Mouse (Mus musculus) midbrain, postnatal 0 days (tissue): ENCODE data around the gene 1700001J03Rik. TPM values are rescaled to one million over a fixed set of nuclear protein-coding genes. Genes with fewer than 3 reads are reported as not detected.

Experiments used
- ATAC-seq: fragments of 200-750 bp; cut with Nextera tagmentation; 2 replicates; pipeline ENCODE4 v1.8.0; 2017; ENCODE audit warnings: moderate number of reproducible peaks, mild to moderate bottlenecking, moderate TSS enrichment, moderate library complexity; ENCODE audit not compliant: low FRiP score
- DNase-seq: peaks from one replicate; pipeline ENCODE4 v3.0.0-alpha.2; 2015; ENCODE audit warnings: low spot score
- H3K27ac ChIP-seq: fragments of 300-500 bp; sonication (generic); 2 replicates; pipeline ENCODE4 v1.5.1; 2014; ENCODE audit warnings: low read depth, mild to moderate bottlenecking, low read length, mixed read lengths
- H3K27me3 ChIP-seq: fragments of 300-500 bp; sonication (generic); 2 replicates; pipeline ENCODE4 v1.6.1; 2014; ENCODE audit warnings: low read length, control low read depth, mixed read lengths; ENCODE audit not compliant: insufficient read depth
- H3K36me3 ChIP-seq: fragments of 300-500 bp; sonication (generic); 2 replicates; pipeline ENCODE4 v1.6.1; 2014; ENCODE audit warnings: low read length, control low read depth, mixed read lengths; ENCODE audit not compliant: insufficient read depth
- H3K4me1 ChIP-seq: fragments of 300-500 bp; sonication (generic); 2 replicates; pipeline ENCODE4 v1.6.1; 2014; ENCODE audit warnings: mild to moderate bottlenecking, control low read depth, antibody characterized with exemption, low read length, mixed read lengths; ENCODE audit not compliant: insufficient read depth
- H3K4me2 ChIP-seq: fragments of 300-500 bp; sonication (generic); 2 replicates; pipeline ENCODE4 v1.6.1; 2014; ENCODE audit warnings: low read depth, mild to moderate bottlenecking, low read length, mixed read lengths; ENCODE audit not compliant: poor library complexity, severe bottlenecking
- H3K4me3 ChIP-seq: fragments of 300-500 bp; sonication (generic); 2 replicates; pipeline ENCODE4 v1.5.1; 2014; ENCODE audit warnings: low read depth, mild to moderate bottlenecking, low read length, moderate library complexity
- H3K9ac ChIP-seq: fragments of 300-500 bp; sonication (generic); replicated peaks from 2 replicates; pipeline ENCODE4 v1.6.1; 2014; ENCODE audit warnings: mild to moderate bottlenecking, low read length, moderate library complexity, mixed read lengths; ENCODE audit not compliant: poor library complexity, severe bottlenecking
- H3K9me3 ChIP-seq: fragments of 300-500 bp; sonication (generic); 2 replicates; pipeline ENCODE4 v1.6.1; 2016; ENCODE audit warnings: low read length, control low read depth
- CTCF ChIP-seq: IDR thresholded peaks from 2 replicates; pipeline ENCODE4 v1.5.1; 2016; ENCODE audit warnings: antibody characterized with exemption, mild to moderate bottlenecking
- WGBS: fragments of 180-500 bp; shearing (Covaris S2); extraction: QIAGEN DNeasy Blood & Tissue Kit; methylation state at CpG from one replicate; pipeline ENCODE4 v1.1.7; 2014; 5-methylcytosine and 5-hydroxymethylcytosine counted together
- polyA plus RNA-seq: library from polyadenylated mRNA; unstranded; fragments of >200 nt; fragmentation: Nextera tagmentation; extraction: Ambion mirVana; gene quantifications from 2 replicates; pipeline ENCODE4 v1.2.1, GENCODE M21; 2015
- total RNA-seq: library from RNA; depleted of rRNA; stranded (reverse); fragments of >200 nt; gene quantifications from 2 replicates; pipeline ENCODE4 v1.2.3, GENCODE M21; 2014

1700001J03Rik gene
- total and polyA plus RNA-seq, 2 experiments from 2014 or later: 0.27 TPM; not detected in 1

DNA sequence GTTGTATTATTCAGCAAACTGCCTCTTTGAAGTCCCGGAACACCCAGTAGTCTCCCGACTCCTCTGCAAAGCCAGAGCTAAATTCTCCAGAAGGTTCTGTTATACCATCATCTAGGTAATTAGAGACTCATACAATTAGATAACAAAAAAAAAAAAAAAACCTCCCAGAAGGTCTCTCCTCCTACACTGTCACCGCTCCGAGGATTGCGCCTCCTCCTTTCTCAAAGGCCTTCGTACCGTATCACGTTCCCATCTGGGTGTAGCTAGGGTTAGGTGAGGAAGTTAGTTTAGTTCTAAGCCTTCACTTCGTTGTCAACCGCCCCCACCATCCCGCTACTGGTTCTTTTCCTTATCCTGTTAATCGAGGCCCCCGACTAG, 35.4 kb upstream of the 1700001J03Rik start:
- DNase-seq (no peak), ATAC-seq (peak; percentile 41)
- peak overlapping the region; percentile 70 for H3K4me3 ChIP-seq
- peaks cover 3% of the 10 kb centered on the region for H3K4me1 ChIP-seq
- H3K9me3 ChIP-seq: no peaks in the 10 kb centered on the region
- peak overlapping the region; percentile 54 for H3K9ac ChIP-seq
- TF ChIP-seq CTCF: no peak
- WGBS: 7% methylated on average over 13 of the region's 13 CpGs
- no peaks in the 10 kb centered on the region for H3K27me3 ChIP-seq
- H3K4me2 ChIP-seq: peak overlapping the region; percentile 66
- H3K36me3 ChIP-seq: peaks cover 13% of the 10 kb centered on the region
- H3K27ac ChIP-seq: peak overlapping the region; percentile 59; the same call in 1 of the 2 replicates

DNA sequence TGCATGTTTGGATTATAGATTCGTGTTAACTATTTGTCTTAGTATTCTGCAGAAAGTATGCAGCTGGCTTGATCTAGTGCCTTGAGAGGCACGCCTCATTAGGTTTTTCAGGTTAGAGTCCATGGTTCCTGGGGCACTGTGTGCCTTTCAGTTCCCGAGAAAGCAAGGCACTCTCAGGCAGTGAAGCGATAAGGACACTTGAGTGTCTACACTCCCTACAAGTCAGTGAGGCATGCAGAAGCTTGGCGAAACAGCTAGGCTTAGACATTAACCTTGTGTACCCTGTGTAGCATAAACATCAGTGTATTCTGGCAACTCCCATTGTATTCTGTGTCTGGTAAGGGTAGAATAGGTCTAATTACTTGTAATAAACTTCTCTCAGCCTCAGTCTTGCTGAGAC, 20.4 kb upstream of the 1700001J03Rik start:
- H3K4me1 ChIP-seq: no peaks in the 10 kb centered on the region
- no peak for TF ChIP-seq CTCF
- H3K4me3 ChIP-seq: no peak overlapping the region
- no peak overlapping the region for H3K9ac ChIP-seq
- WGBS: 96% methylated on average over 5 of the region's 5 CpGs
- no peaks in the 10 kb centered on the region for H3K27me3 ChIP-seq
- no peak overlapping the region for H3K4me2 ChIP-seq
- ATAC-seq (no peak), DNase-seq (no peak)
- peaks cover 64% of the 10 kb centered on the region for H3K36me3 ChIP-seq
- no peak overlapping the region for H3K27ac ChIP-seq
- H3K9me3 ChIP-seq: no peaks in the 10 kb centered on the region

GRCm38 (mm10) chr5:146203921-146204320, 18.8 kb upstream of the 1700001J03Rik start:
- Histone ChIP-seq H3K4me2 (no peak overlapping the region), H3K27ac (no peak overlapping the region), H3K27me3 (no peaks in the 10 kb centered on the region), H3K4me3 (no peak overlapping the region), H3K9ac (no peak overlapping the region), H3K9me3 (no peaks in the 10 kb centered on the region), H3K36me3 (peaks cover 54% of the 10 kb centered on the region), H3K4me1 (no peaks in the 10 kb centered on the region)
- WGBS: 88% methylated on average over 2 of the region's 2 CpGs
- ATAC-seq (no peak), DNase-seq (no peak)
- no peak for TF ChIP-seq CTCF

DNA sequence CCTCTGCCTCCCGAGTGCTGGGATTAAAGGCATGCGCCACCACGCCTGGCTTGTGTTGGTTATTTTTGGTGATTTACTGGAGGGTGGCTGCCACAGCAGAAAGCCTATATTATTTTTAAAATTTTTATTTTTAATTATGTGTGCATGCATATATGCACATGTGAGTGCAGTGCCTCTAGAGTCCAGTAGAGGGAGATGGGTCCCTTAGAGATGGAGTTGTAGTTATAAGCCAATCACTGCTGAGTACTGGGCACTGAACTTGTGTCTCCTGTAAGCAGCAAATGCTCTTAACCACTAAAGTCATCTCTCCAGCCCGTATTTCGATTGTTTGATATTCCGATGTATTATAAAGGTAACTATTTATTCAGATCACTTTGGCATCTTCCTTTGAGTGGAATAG, 15.5 kb upstream of the 1700001J03Rik start:
- H3K9me3 ChIP-seq: no peaks in the 10 kb centered on the region
- over 99% methylated on average over 6 of the region's 6 CpGs for WGBS
- no peaks in the 10 kb centered on the region for H3K27me3 ChIP-seq
- no peak overlapping the region for H3K27ac ChIP-seq
- no peak overlapping the region for H3K9ac ChIP-seq
- peaks cover 31% of the 10 kb centered on the region for H3K36me3 ChIP-seq
- no peaks in the 10 kb centered on the region for H3K4me1 ChIP-seq
- ATAC-seq (no peak), DNase-seq (no peak)
- H3K4me3 ChIP-seq: no peak overlapping the region
- H3K4me2 ChIP-seq: no peak overlapping the region
- TF ChIP-seq CTCF: peak; percentile 22

DNA sequence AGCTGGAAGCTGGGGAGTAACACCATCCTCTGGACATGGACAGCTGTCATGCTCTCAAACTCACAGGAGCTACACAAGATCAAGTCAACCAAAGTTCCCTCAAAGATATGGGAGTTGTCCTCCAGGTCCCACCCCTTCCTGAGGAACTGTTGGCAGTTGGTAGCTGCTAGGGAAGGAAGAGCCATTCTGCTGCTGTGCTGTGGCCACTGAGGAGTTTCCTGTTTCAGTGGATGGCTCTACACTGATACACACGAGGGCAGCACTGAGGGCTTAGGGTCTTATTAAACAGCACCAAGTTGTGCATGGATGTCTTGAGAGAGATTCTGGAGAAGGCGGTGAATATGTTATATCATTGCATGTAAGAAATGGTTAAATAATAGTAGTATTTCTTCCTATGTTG, 14.4 kb upstream of the 1700001J03Rik start:
- Histone ChIP-seq H3K9ac (no peak overlapping the region), H3K36me3 (peaks cover 21% of the 10 kb centered on the region), H3K4me3 (no peak overlapping the region), H3K4me1 (no peaks in the 10 kb centered on the region), H3K9me3 (no peaks in the 10 kb centered on the region), H3K4me2 (no peak overlapping the region), H3K27me3 (no peaks in the 10 kb centered on the region), H3K27ac (no peak overlapping the region)
- DNase-seq (no peak), ATAC-seq (no peak)
- 83% methylated on average over 2 of the region's 2 CpGs for WGBS
- no peak for TF ChIP-seq CTCF

GRCm38 (mm10) chr5:146199073-146199472, 14.0 kb upstream of the 1700001J03Rik start:
- no peak for TF ChIP-seq CTCF
- ATAC-seq (no peak), DNase-seq (no peak)
- Histone ChIP-seq H3K27me3 (no peaks in the 10 kb centered on the region), H3K4me3 (no peak overlapping the region), H3K36me3 (peaks cover 17% of the 10 kb centered on the region), H3K4me2 (no peak overlapping the region), H3K27ac (no peak overlapping the region), H3K9ac (no peak overlapping the region), H3K4me1 (no peaks in the 10 kb centered on the region), H3K9me3 (no peaks in the 10 kb centered on the region)
